Mouse (Mus musculus) right cerebral cortex, postnatal 10 days (tissue): Measurements from ENCODE around the gene Cutal.

ENCODE experiments used
- DNase-seq, 2 experiments: peaks; one replicate each; pipeline ENCODE4 v3.0.0; 2021; ENCODE audit warnings: low spot score in 2 of 2

The Cutal gene

GRCm38 (mm10) chr2:34884186-34884585 is 10.0 kb downstream of the Cutal start:
- no peak for DNase-seq

- no peak for DNase-seq
These were observed 19.8 kb downstream of the Cutal start for GRCm38 (mm10) chr2:34893950-34894349.

GRCm38 (mm10) chr2:34895503-34896113 is 21.4 kb downstream of the Cutal start:
- no peak for DNase-seq

- DNase-seq: no peak
These were observed 22.7 kb downstream of the Cutal start for GRCm38 (mm10) chr2:34896821-34897460.

GRCm38 (mm10) chr2:34897820-34898219 is 23.6 kb downstream of the Cutal start:
- no peak for DNase-seq

- no peak for DNase-seq
These were observed 25.5 kb downstream of the Cutal start for GRCm38 (mm10) chr2:34899682-34900081.

GRCm38 (mm10) chr2:34900412-34900811 is 26.2 kb downstream of the Cutal start:
- DNase-seq: no peak

GRCm38 (mm10) chr2:34901726-34902125 is 27.5 kb downstream of the Cutal start:
- DNase-seq: no peak

GRCm38 (mm10) chr2:34902731-34903130 is 28.5 kb downstream of the Cutal start:
- DNase-seq: no peak

- no peak for DNase-seq
These were observed 29.0 kb downstream of the Cutal start for GRCm38 (mm10) chr2:34903191-34903590.

GRCm38 (mm10) chr2:34903652-34904405 is 29.6 kb downstream of the Cutal start:
- DNase-seq: no peak

GRCm38 (mm10) chr2:34904849-34905542 is 30.8 kb downstream of the Cutal start:
- DNase-seq: peak; percentile 99 to 100

- DNase-seq: no peak
These were observed 32.2 kb downstream of the Cutal start for GRCm38 (mm10) chr2:34906426-34906825.

GRCm38 (mm10) chr2:34906861-34907604 is 32.8 kb downstream of the Cutal start:
- peak; percentile 63 to 64 for DNase-seq

- no peak for DNase-seq
These were observed 35.5 kb downstream of the Cutal start for GRCm38 (mm10) chr2:34909719-34910118.

GRCm38 (mm10) chr2:34911871-34912270 is 37.7 kb downstream of the Cutal start:
- no peak for DNase-seq

- DNase-seq: no peak
These were observed 38.4 kb downstream of the Cutal start for GRCm38 (mm10) chr2:34912613-34913012.

GRCm38 (mm10) chr2:34913218-34914068 is 39.2 kb downstream of the Cutal start, which contains the start of gene Phf19:
Phf19 (minus strand) TSS chr2:34914026.
- no peak for DNase-seq

GRCm38 (mm10) chr2:34914069-34914822 is 40.0 kb downstream of the Cutal start:
- peak; percentile 56 to 59 for DNase-seq

- no peak for DNase-seq
These were observed 40.6 kb downstream of the Cutal start for GRCm38 (mm10) chr2:34914823-34915082.
